Mouse (Mus musculus) MEL (cell line): ENCODE results near the gene Brd9. TPM values are rescaled to one million over a fixed set of nuclear protein-coding genes. Genes with fewer than 3 reads are reported as not detected.

ENCODE experiments used
- DNase-seq: peaks from one replicate; pipeline ENCODE4 v3.0.0; 2011; ENCODE audit warnings: low read depth, low spot score
- H3K27ac ChIP-seq: 2 replicates; pipeline ENCODE4 v1.5.1; 2012; ENCODE audit warnings: low read depth, mild to moderate bottlenecking, control low read depth, low read length, moderate library complexity; ENCODE audit not compliant: control insufficient read depth
- H3K27me3 ChIP-seq, 2 experiments: fragments of 150-350 bp in 1 of 2; sonication (generic) in 1 of 2; 2 replicates each; pipeline ENCODE4 v1.6.1; 2012; ENCODE audit warnings: low read length in 2 of 2, mild to moderate bottlenecking in 2 of 2, improper control_type of control experiment in 1 of 2, moderate library complexity in 1 of 2; ENCODE audit not compliant: insufficient read depth in 2 of 2, control insufficient read depth in 1 of 2
- H3K36me3 ChIP-seq, 2 experiments: 2 replicates each; pipeline ENCODE4 v1.6.1; 2012 to 2014; ENCODE audit warnings: low read length in 2 of 2, improper control_type of control experiment in 1 of 2, inconsistent platforms in 1 of 2, mild to moderate bottlenecking in 1 of 2; ENCODE audit not compliant: insufficient read depth in 2 of 2, control insufficient read depth in 1 of 2
- H3K4me1 ChIP-seq, 2 experiments: fragments of 150-350 bp in 1 of 2; sonication (generic) in 1 of 2; 2 replicates each; pipeline ENCODE4 v1.6.1; 2012; ENCODE audit warnings: low read length in 2 of 2, improper control_type of control experiment in 1 of 2, mild to moderate bottlenecking in 1 of 2; ENCODE audit not compliant: insufficient read depth in 2 of 2, control insufficient read depth in 1 of 2
- H3K4me3 ChIP-seq, 2 experiments: fragments of 150-350 bp in 1 of 2; sonication (generic) in 1 of 2; 2 replicates each; pipeline ENCODE4 v1.5.1; 2012; ENCODE audit warnings: low read depth in 2 of 2, low read length in 2 of 2, mild to moderate bottlenecking in 2 of 2, moderate library complexity in 2 of 2, control low read depth in 1 of 2, improper control_type of control experiment in 1 of 2; ENCODE audit not compliant: control insufficient read depth in 1 of 2, insufficient read depth in 1 of 2
- H3K79me2 ChIP-seq: 2 replicates; pipeline ENCODE4 v1.6.1; 2012; ENCODE audit warnings: mild to moderate bottlenecking, low read length, moderate library complexity; ENCODE audit not compliant: control insufficient read depth, poor library complexity, insufficient read depth
- H3K9ac ChIP-seq: 2 replicates; pipeline ENCODE4 v1.6.1; 2012; ENCODE audit warnings: low read depth, mild to moderate bottlenecking, control low read depth, low read length, moderate library complexity; ENCODE audit not compliant: control insufficient read depth, poor library complexity, severe bottlenecking
- H3K9me3 ChIP-seq: fragments of 150-350 bp; sonication (generic); replicated peaks from 2 replicates; pipeline ENCODE4 v1.6.1; 2012; ENCODE audit warnings: mild to moderate bottlenecking, low read length, improper control_type of control experiment, moderate library complexity; ENCODE audit not compliant: insufficient read depth
- CHD1 ChIP-seq: IDR thresholded peaks from 2 replicates; pipeline ENCODE4 v1.6.1; 2012; ENCODE audit warnings: low read depth, mild to moderate bottlenecking, inconsistent platforms, low read length, improper control_type of control experiment
- CTCF ChIP-seq, 3 experiments: IDR thresholded peaks in 2 of 3; conservative IDR thresholded peaks in 1 of 3; 2 replicates each; pipeline ENCODE4 v1.5.1; 2011 to 2012; ENCODE audit warnings: low read length in 3 of 3, low read depth in 2 of 3, mild to moderate bottlenecking in 2 of 3, improper control_type of control experiment in 1 of 3, inconsistent platforms in 1 of 3, mixed read lengths in 1 of 3, moderate library complexity in 1 of 3; ENCODE audit not compliant: control insufficient read depth in 1 of 3, insufficient read depth in 1 of 3, poor library complexity in 1 of 3, severe bottlenecking in 1 of 3
- EP300 ChIP-seq, 2 experiments: IDR thresholded peaks; 2 replicates each; pipeline ENCODE4 v1.6.1; 2011; ENCODE audit warnings: improper control_type of control experiment in 2 of 2, low read length in 2 of 2, low read depth in 1 of 2, mild to moderate bottlenecking in 1 of 2
- KAT2A ChIP-seq: conservative IDR thresholded peaks from 2 replicates; pipeline ENCODE4 v1.6.1; 2012; ENCODE audit warnings: low read depth, low read length, improper control_type of control experiment, inconsistent platforms
- MAX ChIP-seq: IDR thresholded peaks from 2 replicates; pipeline ENCODE4 v1.6.1; 2011; ENCODE audit warnings: low read length, improper control_type of control experiment
- MXI1 ChIP-seq: IDR thresholded peaks from 2 replicates; pipeline ENCODE4 v1.6.1; 2011; ENCODE audit warnings: mild to moderate bottlenecking, low read depth, low read length, improper control_type of control experiment
- MYC ChIP-seq: IDR thresholded peaks from 2 replicates; pipeline ENCODE4 v1.6.1; 2011; ENCODE audit warnings: low read depth, mild to moderate bottlenecking, low read length, improper control_type of control experiment, moderate library complexity
- POLR2A ChIP-seq, 2 experiments: IDR thresholded peaks; 2 replicates each; pipeline ENCODE4 v1.6.1; 2011 to 2012; ENCODE audit warnings: low read length in 2 of 2, mild to moderate bottlenecking in 2 of 2, control low read depth in 1 of 2, improper control_type of control experiment in 1 of 2, low read depth in 1 of 2, moderate library complexity in 1 of 2; ENCODE audit not compliant: control insufficient read depth in 1 of 2, insufficient read depth in 1 of 2, poor library complexity in 1 of 2
- POLR2AphosphoS2 ChIP-seq: IDR thresholded peaks from 2 replicates; pipeline ENCODE4 v1.6.1; 2011; ENCODE audit warnings: low read length, improper control_type of control experiment
- SIN3A ChIP-seq: IDR thresholded peaks from 2 replicates; pipeline ENCODE4 v1.6.1; 2012; ENCODE audit warnings: low read length, improper control_type of control experiment, inconsistent platforms
- polyA plus RNA-seq, 2 experiments: library from polyadenylated mRNA; stranded (reverse) in 1 of 2; unstranded in 1 of 2; fragments of >175 nt in 1 of 2; fragments of >200 nt in 1 of 2; gene quantifications; 2 replicates each; pipeline versions ENCODE4 v1.2.1 to v1.2.4; 2012; ENCODE audit warnings: low replicate concordance in 2 of 2, low read depth in 1 of 2; ENCODE audit not compliant: insufficient read length in 2 of 2, insufficient read depth in 1 of 2, missing spikeins in 1 of 2
- total RNA-seq: library from RNA; depleted of rRNA; stranded (reverse); fragments of 300-350 nt; gene quantifications from 2 replicates; pipeline ENCODE4 v1.2.3, GENCODE M21; 2012

The Brd9 gene
- total and polyA plus RNA-seq, 3 experiments: 21.4 to 29.2 TPM; not detected in 1

DNA sequence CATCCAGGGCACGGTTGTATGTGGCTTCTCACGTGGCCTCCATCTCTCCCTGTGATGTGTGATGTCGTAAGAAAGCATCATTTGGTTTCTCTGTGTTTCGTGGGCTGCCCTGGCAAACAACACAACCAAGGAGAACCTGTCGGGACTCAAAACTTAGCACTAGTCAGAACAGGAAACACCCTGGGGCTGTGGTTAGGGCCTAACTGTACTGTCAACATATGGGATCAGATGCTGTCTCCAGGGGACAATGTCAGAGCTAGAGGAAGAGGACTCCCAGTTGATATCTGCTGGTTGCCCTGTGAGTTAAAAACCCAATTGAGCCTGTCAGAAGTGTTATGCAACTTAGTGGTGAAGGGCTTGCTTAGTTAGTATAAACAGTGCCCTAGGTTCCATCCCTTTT lies 17.9 kb downstream of the Brd9 start:
- Histone ChIP-seq H3K4me1 (no peaks in the 10 kb centered on the region), H3K4me3 (no peak overlapping the region), H3K36me3 (no peaks in the 10 kb centered on the region; a peak in 1 of 4 replicates), H3K79me2 (no peaks in the 10 kb centered on the region), H3K9ac (no peak overlapping the region), H3K27me3 (no peaks in the 10 kb centered on the region), H3K27ac (no peak overlapping the region), H3K9me3 (no peaks in the 10 kb centered on the region)
- TF ChIP-seq POLR2A (IDR thresholded peaks at IDR 0.05; ENCODE audit: control insufficient read depth in 1 of 2, insufficient read depth in 1 of 2, low read depth in 1 of 2, low read length in 2 of 2, poor library complexity in 1 of 2): no peak
- TF ChIP-seq MAX: no peak
- no peak for TF ChIP-seq POLR2AphosphoS2
- TF ChIP-seq KAT2A: no peak
- DNase-seq: no peak

DNA sequence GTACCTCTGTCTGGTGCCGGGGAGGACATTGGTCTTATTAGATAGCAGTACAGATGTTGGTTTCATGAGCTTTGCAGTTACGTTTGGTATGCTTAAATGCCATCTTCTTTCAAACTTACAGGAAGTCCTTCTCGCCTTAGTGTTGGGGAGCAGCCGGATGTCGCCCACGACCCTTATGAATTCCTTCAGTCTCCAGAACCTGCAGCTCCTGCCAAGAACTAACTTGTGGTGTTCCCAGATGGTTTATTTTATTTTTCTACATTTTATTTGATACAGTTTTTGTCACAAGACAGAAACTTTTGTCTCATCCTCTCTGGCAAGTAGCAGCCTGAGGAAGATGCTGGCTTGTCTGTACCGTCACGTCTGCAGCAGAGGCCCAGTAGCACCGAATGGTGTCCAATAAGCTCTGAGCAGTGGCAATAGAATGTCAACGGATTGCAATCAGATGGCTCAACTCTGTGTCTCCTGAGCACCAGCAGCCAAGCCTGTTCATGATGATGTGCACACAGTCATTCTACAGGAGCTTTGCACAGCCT lies 22.6 kb downstream of the Brd9 start:
- Histone ChIP-seq H3K27ac (no peak overlapping the region), H3K9me3 (no peaks in the 10 kb centered on the region)
- TF ChIP-seq MXI1: no peak
- no peak for TF ChIP-seq MYC
- no peak for TF ChIP-seq SIN3A
- no peak for TF ChIP-seq POLR2A (IDR thresholded peaks at IDR 0.05; ENCODE audit: control insufficient read depth in 1 of 2, insufficient read depth in 1 of 2, low read depth in 1 of 2, low read length in 2 of 2, poor library complexity in 1 of 2)
- TF ChIP-seq EP300 (IDR thresholded peaks at IDR 0.05; ENCODE audit: low read depth in 1 of 2, low read length in 2 of 2): no peak
- TF ChIP-seq, all 39 proteins: peak for 0
- no peak for DNase-seq
- Histone ChIP-seq H3K27me3 (no peaks in the 10 kb centered on the region), H3K79me2 (no peaks in the 10 kb centered on the region), H3K9ac (no peak overlapping the region), H3K4me3 (no peak overlapping the region), H3K36me3 (no peaks in the 10 kb centered on the region; a peak in 1 of 4 replicates), H3K4me1 (no peaks in the 10 kb centered on the region)

DNA sequence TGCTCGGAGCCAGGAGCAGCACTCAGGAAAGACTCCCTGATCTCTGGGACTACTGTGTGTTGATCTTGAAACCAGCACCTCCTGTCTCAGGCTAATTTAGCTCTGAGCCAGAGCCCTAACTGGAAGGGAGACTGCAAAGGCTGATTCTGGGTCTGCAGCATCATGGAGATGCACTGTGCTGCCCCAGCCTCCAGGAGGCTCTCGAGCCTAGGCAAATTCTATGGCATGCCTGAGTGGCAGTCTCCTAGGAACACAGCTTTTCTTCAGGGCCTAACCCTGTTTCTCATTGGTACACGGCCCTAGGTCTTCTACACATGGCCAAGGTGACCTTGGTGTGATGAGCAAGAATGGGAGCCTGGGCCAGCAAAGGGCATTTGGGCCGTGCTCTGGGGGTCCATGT lies 23.6 kb downstream of the Brd9 start:
- DNase-seq: no peak
- Histone ChIP-seq H3K4me3 (no peak overlapping the region), H3K36me3 (no peaks in the 10 kb centered on the region; a peak in 1 of 4 replicates), H3K9me3 (no peaks in the 10 kb centered on the region), H3K27me3 (no peaks in the 10 kb centered on the region), H3K27ac (no peak overlapping the region), H3K4me1 (no peaks in the 10 kb centered on the region), H3K9ac (no peak overlapping the region), H3K79me2 (no peaks in the 10 kb centered on the region)
- TF ChIP-seq CTCF (IDR thresholded peaks at IDR 0.05 in 2 of 3, conservative IDR thresholded peaks at IDR 0.05 in 1 of 3; ENCODE audit: control insufficient read depth in 1 of 3, insufficient read depth in 1 of 3, low read depth in 2 of 3, low read length in 3 of 3, poor library complexity in 1 of 3, severe bottlenecking in 1 of 3): 0 out of 6 replicates have a peak, but pooled peaks of 1 of the 3 experiments have one; percentile 1
- no peak for TF ChIP-seq CHD1
